Mouse (Mus musculus): ENCODE data around the gene Actl10.

Gene Actl10

GRCm38 (mm10) chr2:154551476-154551875, at the start of gene Actl10:
Gene Actl10, plus strand, starts transcription at chr2:154551776.
- no peak for DNase-seq (ENCODE audit: low spot score)

- no peak for DNase-seq (ENCODE audit: low spot score)
These were observed 44.5 kb upstream of the Actl10 start for GRCm38 (mm10) chr2:154507076-154507475.

- no peak for DNase-seq (ENCODE audit: low spot score)
These were observed 43.9 kb upstream of the Actl10 start for GRCm38 (mm10) chr2:154507566-154508283.

GRCm38 (mm10) chr2:154508450-154508849, 43.1 kb upstream of the Actl10 start:
- no peak for DNase-seq (ENCODE audit: low spot score)

- no peak for DNase-seq (ENCODE audit: low spot score)
These were observed 41.4 kb upstream of the Actl10 start for GRCm38 (mm10) chr2:154510141-154510540.

GRCm38 (mm10) chr2:154516944-154517343, 34.6 kb upstream of the Actl10 start:
- no peak for DNase-seq (ENCODE audit: low spot score)

- DNase-seq (ENCODE audit: low spot score), result no peak
These were observed 34.2 kb upstream of the Actl10 start for GRCm38 (mm10) chr2:154517424-154517823.

GRCm38 (mm10) chr2:154521449-154521848, 30.1 kb upstream of the Actl10 start:
- no peak for DNase-seq (ENCODE audit: low spot score)

GRCm38 (mm10) chr2:154522334-154522733, 29.2 kb upstream of the Actl10 start:
- DNase-seq (ENCODE audit: low spot score), result no peak

GRCm38 (mm10) chr2:154525285-154525684, 26.3 kb upstream of the Actl10 start:
- DNase-seq (ENCODE audit: low spot score), result no peak

GRCm38 (mm10) chr2:154526531-154526930, 25.0 kb upstream of the Actl10 start:
- DNase-seq (ENCODE audit: low spot score), result no peak

- DNase-seq (ENCODE audit: low spot score), result no peak
These were observed 18.7 kb upstream of the Actl10 start for GRCm38 (mm10) chr2:154532888-154533287.

- DNase-seq (ENCODE audit: low spot score), result no peak
These were observed 16.8 kb upstream of the Actl10 start for GRCm38 (mm10) chr2:154534704-154535270.

- no peak for DNase-seq (ENCODE audit: low spot score)
These were observed 13.3 kb upstream of the Actl10 start for GRCm38 (mm10) chr2:154538310-154538709.

- no peak for DNase-seq (ENCODE audit: low spot score)
These were observed 12.9 kb upstream of the Actl10 start for GRCm38 (mm10) chr2:154538710-154539109.

- DNase-seq (ENCODE audit: low spot score), result no peak
These were observed 11.9 kb upstream of the Actl10 start for GRCm38 (mm10) chr2:154539720-154540119.

GRCm38 (mm10) chr2:154541630-154542029, 9.9 kb upstream of the Actl10 start:
- DNase-seq (ENCODE audit: low spot score), result no peak

GRCm38 (mm10) chr2:154543567-154544347, 7.8 kb upstream of the Actl10 start:
- peak; percentile 82 for DNase-seq (ENCODE audit: low spot score)

GRCm38 (mm10) chr2:154546711-154547110, 4.9 kb upstream of the Actl10 start, which contains the start of gene 1700003F12Rik:
Gene 1700003F12Rik, plus strand, starts transcription at chr2:154547085.
- no peak for DNase-seq (ENCODE audit: low spot score)

GRCm38 (mm10) chr2:154548688-154549087, 2.9 kb upstream of the Actl10 start:
- peak; percentile 77 for DNase-seq (ENCODE audit: low spot score)

- DNase-seq (ENCODE audit: low spot score), result peak; percentile 86
These were observed 2.3 kb upstream of the Actl10 start for GRCm38 (mm10) chr2:154549127-154549885.

GRCm38 (mm10) chr2:154549886-154550189, 1.7 kb upstream of the Actl10 start:
- DNase-seq (ENCODE audit: low spot score), result no peak

Data from testis, postnatal 14 days (tissue).